Mouse (Mus musculus) lung, embryonic 14.5 days (tissue): ENCODE data around the gene Frmd7. TPM values are rescaled to one million over a fixed set of nuclear protein-coding genes. Genes with fewer than 3 reads are reported as not detected.

Experiments used
- ATAC-seq: fragments of 200-750 bp; cut with Nextera tagmentation; 2 replicates; pipeline ENCODE4 v1.8.0; 2017; ENCODE audit warnings: mild to moderate bottlenecking, moderate TSS enrichment, moderate library complexity; ENCODE audit not compliant: insufficient read depth
- DNase-seq: peaks from one replicate; pipeline ENCODE4 v3.0.0-alpha.2; 2015
- H3K27ac ChIP-seq: fragments of 300-500 bp; sonication (generic); 2 replicates; pipeline ENCODE4 v1.5.1; 2014; ENCODE audit warnings: low read depth, mild to moderate bottlenecking, moderate library complexity
- H3K27me3 ChIP-seq: fragments of 300-500 bp; sonication (generic); 2 replicates; pipeline ENCODE4 v1.6.1; 2014; ENCODE audit warnings: low read length, control low read depth; ENCODE audit not compliant: insufficient read depth
- H3K36me3 ChIP-seq: fragments of 300-500 bp; sonication (generic); 2 replicates; pipeline ENCODE4 v1.6.1; 2014; ENCODE audit warnings: control low read depth; ENCODE audit not compliant: insufficient read depth
- H3K4me1 ChIP-seq: fragments of 300-500 bp; sonication (generic); 2 replicates; pipeline ENCODE4 v1.6.1; 2014; ENCODE audit warnings: antibody characterized with exemption, control low read depth; ENCODE audit not compliant: insufficient read depth
- H3K4me2 ChIP-seq: fragments of 300-500 bp; sonication (generic); 2 replicates; pipeline ENCODE4 v1.6.1; 2014; ENCODE audit warnings: mild to moderate bottlenecking
- H3K4me3 ChIP-seq: fragments of 300-500 bp; sonication (generic); 2 replicates; pipeline ENCODE4 v1.5.1; 2014; ENCODE audit warnings: low read depth, low read length
- H3K9ac ChIP-seq: fragments of 300-500 bp; sonication (generic); 2 replicates; pipeline ENCODE4 v1.6.1; 2014
- H3K9me3 ChIP-seq: fragments of 300-500 bp; sonication (generic); 2 replicates; pipeline ENCODE4 v1.6.1; 2016; ENCODE audit warnings: low read depth, low read length, control low read depth
- CTCF ChIP-seq: IDR thresholded peaks from 2 replicates; pipeline ENCODE4 v1.5.1; 2016; ENCODE audit warnings: antibody characterized with exemption, low read depth
- WGBS: fragments of 180-500 bp; shearing (Covaris S2); extraction: QIAGEN DNeasy Blood & Tissue Kit; methylation state at CpG from one replicate; pipeline ENCODE4 v1.1.7; 2014; 5-methylcytosine and 5-hydroxymethylcytosine counted together
- polyA plus RNA-seq: library from polyadenylated mRNA; unstranded; fragments of >200 nt; fragmentation: Nextera tagmentation; extraction: Ambion mirVana; gene quantifications from 2 replicates; pipeline ENCODE4 v1.2.1, GENCODE M21; 2014

Gene Frmd7
- polyA plus RNA-seq, 1 experiment from 2014 or later = 0.08 TPM

- 56% methylated on average over 10 of the region's 10 CpGs for WGBS
- Histone ChIP-seq H3K4me3 (no peak overlapping the region), H3K9me3 (no peaks in the 10 kb centered on the region), H3K27me3 (no peaks in the 10 kb centered on the region), H3K4me1 (no peaks in the 10 kb centered on the region), H3K9ac (no peak overlapping the region), H3K27ac (no peak overlapping the region), H3K36me3 (no peaks in the 10 kb centered on the region), H3K4me2 (no peak overlapping the region)
- ATAC-seq (no peak), DNase-seq (no peak)
- no peak for TF ChIP-seq CTCF
Observed at GRCm38 (mm10) chrX:50926893-50927545, 15.5 kb downstream of the Frmd7 start.

GRCm38 (mm10) chrX:50924629-50925364 is 17.7 kb downstream of the Frmd7 start:
- no peaks in the 10 kb centered on the region for H3K36me3 ChIP-seq
- H3K9me3 ChIP-seq = no peaks in the 10 kb centered on the region
- ATAC-seq (no peak), DNase-seq (peak; percentile 52)
- no peak overlapping the region for H3K9ac ChIP-seq
- H3K4me3 ChIP-seq = no peak overlapping the region
- no peak overlapping the region for H3K4me2 ChIP-seq
- 37% methylated on average over 17 of the region's 18 CpGs for WGBS
- H3K27ac ChIP-seq = no peak overlapping the region
- no peaks in the 10 kb centered on the region for H3K4me1 ChIP-seq
- TF ChIP-seq CTCF = peak; percentile 43
- no peaks in the 10 kb centered on the region for H3K27me3 ChIP-seq

- DNase-seq = peak; percentile 12
- Histone ChIP-seq H3K4me1 (no peaks in the 10 kb centered on the region), H3K4me3 (no peak overlapping the region), H3K4me2 (no peak overlapping the region), H3K36me3 (no peaks in the 10 kb centered on the region), H3K27me3 (no peaks in the 10 kb centered on the region), H3K9ac (no peak overlapping the region), H3K27ac (no peak overlapping the region), H3K9me3 (no peaks in the 10 kb centered on the region)
- no peak for ATAC-seq
- no peak for TF ChIP-seq CTCF
- WGBS = 34% methylated on average over 3 of the region's 3 CpGs
Observed at GRCm38 (mm10) chrX:50918754-50919153, 23.8 kb downstream of the Frmd7 start.

GRCm38 (mm10) chrX:50917389-50917788 is 25.1 kb downstream of the Frmd7 start:
- Histone ChIP-seq H3K4me3 (no peak overlapping the region), H3K27me3 (no peaks in the 10 kb centered on the region), H3K9me3 (no peaks in the 10 kb centered on the region), H3K4me1 (no peaks in the 10 kb centered on the region), H3K36me3 (no peaks in the 10 kb centered on the region), H3K9ac (no peak overlapping the region), H3K27ac (no peak overlapping the region), H3K4me2 (no peak overlapping the region)
- no peak for TF ChIP-seq CTCF
- no peak for ATAC-seq
- 75% methylated on average over 2 of the region's 3 CpGs for WGBS
- no peak for DNase-seq

- H3K9ac ChIP-seq = no peak overlapping the region
- WGBS = 73% methylated on average over 5 of the region's 5 CpGs
- ATAC-seq (no peak), DNase-seq (no peak)
- TF ChIP-seq CTCF = no peak
- H3K27ac ChIP-seq = no peak overlapping the region
- H3K36me3 ChIP-seq = no peaks in the 10 kb centered on the region
- H3K4me3 ChIP-seq = no peak overlapping the region
- H3K4me2 ChIP-seq = no peak overlapping the region
- H3K9me3 ChIP-seq = no peaks in the 10 kb centered on the region
- no peaks in the 10 kb centered on the region for H3K27me3 ChIP-seq
- no peaks in the 10 kb centered on the region for H3K4me1 ChIP-seq
Observed at GRCm38 (mm10) chrX:50909915-50910314, 32.6 kb downstream of the Frmd7 start.

- no peak overlapping the region for H3K9ac ChIP-seq
- H3K27ac ChIP-seq = no peak overlapping the region
- no peak for TF ChIP-seq CTCF
- no peak for ATAC-seq
- 78% methylated on average over 3 of the region's 3 CpGs for WGBS
- no peaks in the 10 kb centered on the region for H3K9me3 ChIP-seq
- H3K4me2 ChIP-seq = no peak overlapping the region
- no peaks in the 10 kb centered on the region for H3K4me1 ChIP-seq
- no peak for DNase-seq
- H3K36me3 ChIP-seq = no peaks in the 10 kb centered on the region
- H3K27me3 ChIP-seq = no peaks in the 10 kb centered on the region
- no peak overlapping the region for H3K4me3 ChIP-seq
Observed at GRCm38 (mm10) chrX:50903497-50903896, 39.0 kb downstream of the Frmd7 start.

- H3K4me3 ChIP-seq = no peak overlapping the region
- no peak overlapping the region for H3K9ac ChIP-seq
- no peak overlapping the region for H3K4me2 ChIP-seq
- H3K9me3 ChIP-seq = no peaks in the 10 kb centered on the region
- 72% methylated on average over 2 of the region's 2 CpGs for WGBS
- no peaks in the 10 kb centered on the region for H3K4me1 ChIP-seq
- H3K27me3 ChIP-seq = no peaks in the 10 kb centered on the region
- 0 out of 2 replicates have a peak, but pooled peaks have one; percentile 11 for TF ChIP-seq CTCF
- DNase-seq (peak; percentile 2), ATAC-seq (no peak)
- no peaks in the 10 kb centered on the region for H3K36me3 ChIP-seq
- no peak overlapping the region for H3K27ac ChIP-seq
Observed at GRCm38 (mm10) chrX:50887999-50888398, 54.5 kb downstream of the Frmd7 start.
